Mouse (Mus musculus): Measurements from ENCODE around the gene Olfr203.
"Not testable (repeated sequence)": the region's sequence is repeated elsewhere in the genome, so short reads cannot be mapped to it uniquely, and the experiment has no call there.

- not testable (repeated sequence) for TF ChIP-seq ZC3H11A (IDR thresholded peaks at IDR 0.05; ENCODE audit: borderline replicate concordance, low read depth, low read length); MAFK (IDR thresholded peaks at IDR 0.05; ENCODE audit: insufficient read depth, low read depth, low read length)
Observed at GRCm38 (mm10) chr16:59269097-59269496, 29.6 kb upstream of the Olfr203 start.
